Mouse (Mus musculus) heart, postnatal 0 days (tissue): ENCODE results near the gene Kif2a.

Experiments
- CTCF ChIP-seq: IDR thresholded peaks from 2 replicates; pipeline ENCODE4 v1.5.1; 2016; ENCODE audit warnings: antibody characterized with exemption, control low read depth, low read depth
- EP300 ChIP-seq: IDR thresholded peaks from 2 replicates; pipeline ENCODE4 v1.6.1; 2016; ENCODE audit warnings: antibody characterized with exemption, low read depth

DNA sequence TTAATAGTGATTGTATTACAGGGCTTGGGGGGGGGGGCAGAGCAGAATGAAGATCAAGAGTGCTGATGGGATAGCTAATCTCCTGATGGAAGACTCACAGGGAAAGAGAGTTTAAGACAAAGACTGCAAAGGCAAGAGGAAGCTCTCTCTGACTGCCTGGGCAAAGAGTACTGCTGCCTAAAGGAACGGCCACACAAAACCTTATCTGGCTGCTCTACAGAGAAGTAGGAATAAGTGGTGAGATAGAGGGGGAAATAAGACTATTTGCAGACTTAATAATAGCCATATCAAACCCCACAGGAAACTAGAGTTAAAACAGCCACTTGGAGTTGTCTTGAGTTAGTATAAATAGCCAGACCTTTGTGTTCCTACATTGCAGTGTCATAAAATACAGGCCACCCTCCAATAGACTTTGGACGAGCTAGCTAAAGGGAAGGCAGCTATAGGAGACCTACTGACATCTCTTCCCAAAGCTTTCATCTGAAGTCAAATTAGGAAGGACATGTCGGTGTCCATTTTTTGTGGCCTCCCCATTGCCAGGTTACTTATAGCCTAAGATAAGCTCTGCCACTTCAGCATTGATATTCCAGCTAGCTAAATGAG is 13.7 kb upstream of the Kif2a start:
- TF ChIP-seq CTCF (no peak), EP300 (no peak)
